9 mouse cellular contexts compared by ENCODE assay signal in genomic region chr7:66140923-66141570, GRCm38 (mm10). TPM values are rescaled to one million over a fixed set of nuclear protein-coding genes. Genes with fewer than 3 reads are reported as not detected.
DNase-seq lines count a peak whose midpoint lies in the region; ATAC-seq lines count a peak whose summit lies in the region.
"Had no signal": no experiment of that assay in that cellular context is flagged by ENCODE, and none has a peak within 500 bp of the region (broad histone marks: within the 10 kb centered on the region; RNA-seq: fewer than 3 reads in every experiment).

No protein-coding gene starts in this region.

- no peak overlapping the region for H3K9ac ChIP-seq in hindbrain, embryonic 13.5 days
- no peak overlapping the region for H3K9ac ChIP-seq in hindbrain, embryonic 12.5 days
- H3K9ac ChIP-seq in neural tube, embryonic 13.5 days, result no peak overlapping the region
- H3K9ac ChIP-seq in midbrain, embryonic 12.5 days (replicated peaks), result no peak overlapping the region
- H3K9ac ChIP-seq: heart, embryonic 13.5 days had no signal

- no peak overlapping the region for H3K4me2 ChIP-seq in hindbrain, embryonic 13.5 days
- no peak overlapping the region for H3K4me2 ChIP-seq in hindbrain, embryonic 12.5 days (replicated peaks)
- no peak overlapping the region for H3K4me2 ChIP-seq in neural tube, embryonic 13.5 days
- no peak overlapping the region for H3K4me2 ChIP-seq in midbrain, embryonic 12.5 days (replicated peaks)
- H3K4me2 ChIP-seq: heart, embryonic 13.5 days had no signal

- no peak overlapping the region for H3K4me3 ChIP-seq in hindbrain, embryonic 13.5 days
- H3K4me3 ChIP-seq in hindbrain, embryonic 12.5 days, result no peak overlapping the region
- H3K4me3 ChIP-seq in neural tube, embryonic 13.5 days, result no peak overlapping the region
- no peak overlapping the region for H3K4me3 ChIP-seq in midbrain, embryonic 12.5 days
- H3K4me3 ChIP-seq: heart, embryonic 13.5 days had no signal

- no peaks in the 10 kb centered on the region for H3K9me3 ChIP-seq in hindbrain, embryonic 13.5 days
- H3K9me3 ChIP-seq in hindbrain, embryonic 12.5 days (replicated peaks), result no peaks in the 10 kb centered on the region
- H3K9me3 ChIP-seq in neural tube, embryonic 13.5 days, result no peaks in the 10 kb centered on the region
- no peaks in the 10 kb centered on the region for H3K9me3 ChIP-seq in midbrain, embryonic 12.5 days
- H3K9me3 ChIP-seq: heart, embryonic 13.5 days had no signal

- H3K36me3 ChIP-seq in hindbrain, embryonic 13.5 days, result no peaks in the 10 kb centered on the region
- H3K36me3 ChIP-seq in hindbrain, embryonic 12.5 days, result no peaks in the 10 kb centered on the region
- peaks cover 6% of the 10 kb centered on the region; the same call in 1 of the 2 replicates for H3K36me3 ChIP-seq in neural tube, embryonic 13.5 days
- no peaks in the 10 kb centered on the region for H3K36me3 ChIP-seq in midbrain, embryonic 12.5 days

- ATAC-seq in hindbrain, embryonic 13.5 days (ENCODE audit: low FRiP score), result no peak
- no peak for ATAC-seq in hindbrain, embryonic 12.5 days (ENCODE audit: low FRiP score)
- ATAC-seq in neural tube, embryonic 13.5 days (ENCODE audit: low read depth), result no peak
- ATAC-seq in midbrain, embryonic 12.5 days (ENCODE audit: low FRiP score, low read depth), result peak; percentile 66; the same call in 1 of the 2 replicates
- ATAC-seq: inflammation-experienced regulatory T-cells, adult 6 months had no signal

- 42% methylated on average over 4 of the region's 4 CpGs for WGBS in hindbrain, embryonic 13.5 days
- 64% methylated on average over 4 of the region's 4 CpGs for whole genome bisulfite sequencing in hindbrain, embryonic 12.5 days
- WGBS in neural tube, embryonic 13.5 days, result 29% methylated on average over 4 of the region's 4 CpGs
- 61% methylated on average over 4 of the region's 4 CpGs for WGBS in midbrain, embryonic 12.5 days

- DNase-seq in neural tube, embryonic 10.5 days (ENCODE audit: extremely low spot score, low spot score), result no peak
- DNase-seq in spleen, postnatal 36 days (ENCODE audit: low spot score in 2 of 2), result no peak
- no peak for DNase-seq in adrenal gland, adult 18-20 months (ENCODE audit: low spot score in 2 of 2)

- H3K4me1 ChIP-seq in hindbrain, embryonic 13.5 days (replicated peaks), result peaks cover 54% of the 10 kb centered on the region
- H3K4me1 ChIP-seq in hindbrain, embryonic 12.5 days, result peaks cover 20% of the 10 kb centered on the region
- H3K4me1 ChIP-seq in neural tube, embryonic 13.5 days (replicated peaks), result peaks cover 63% of the 10 kb centered on the region
- peaks cover 22% of the 10 kb centered on the region for H3K4me1 ChIP-seq in midbrain, embryonic 12.5 days

- H3K27ac ChIP-seq in hindbrain, embryonic 13.5 days, result peak overlapping the region; percentile 48; the same call in 1 of the 2 replicates
- no peak overlapping the region for H3K27ac ChIP-seq in hindbrain, embryonic 12.5 days
- peak overlapping the region; percentile 50 for H3K27ac ChIP-seq in neural tube, embryonic 13.5 days (replicated peaks)
- peak overlapping the region; percentile 58 for H3K27ac ChIP-seq in midbrain, embryonic 12.5 days (replicated peaks)
- H3K27ac ChIP-seq: heart, embryonic 13.5 days had no signal

- no peaks in the 10 kb centered on the region for H3K27me3 ChIP-seq in hindbrain, embryonic 13.5 days
- no peaks in the 10 kb centered on the region for H3K27me3 ChIP-seq in hindbrain, embryonic 12.5 days
- no peaks in the 10 kb centered on the region for H3K27me3 ChIP-seq in neural tube, embryonic 13.5 days
- H3K27me3 ChIP-seq in midbrain, embryonic 12.5 days, result no peaks in the 10 kb centered on the region
- H3K27me3 ChIP-seq: heart, embryonic 13.5 days had no signal

RNA-seq across cellular contexts. Expression of gene Chsy1, which starts 31.7 kb away (rescaled TPM):
- 12.5 and 13.1 TPM in 2 replicates for polyA plus RNA-seq in hindbrain, embryonic 13.5 days (2015; fragmentation: Nextera tagmentation; extraction: Ambion mirVana)
- 15.6 and 16.1 TPM in 2 replicates for polyA plus RNA-seq in hindbrain, embryonic 12.5 days (2016; fragmentation: Nextera tagmentation; extraction: Ambion mirVana)
- polyA plus RNA-seq in neural tube, embryonic 13.5 days (2015; fragmentation: Nextera tagmentation; extraction: Ambion mirVana), result 11.5 and 13.3 TPM in 2 replicates
- polyA plus RNA-seq in midbrain, embryonic 12.5 days (2016; fragmentation: Nextera tagmentation; extraction: Ambion mirVana), result 13.2 and 13.3 TPM in 2 replicates
- 10 to 100 TPM; 15.1 to 17.4 TPM for total RNA-seq in adrenal gland, adult 18-20 months (2021)
